Mouse (Mus musculus) embryonic fibroblast, embryonic 13.5 days (primary cell): Measurements from ENCODE around the gene Lrrc51.

ENCODE experiments used
- CTCF ChIP-seq: IDR thresholded peaks from 2 replicates; pipeline ENCODE4 v1.5.1; 2011; ENCODE audit warnings: mild to moderate bottlenecking, control low read depth, low read length, moderate library complexity, borderline replicate concordance; ENCODE audit not compliant: insufficient read depth
- POLR2A ChIP-seq: IDR thresholded peaks from 2 replicates; pipeline ENCODE4 v1.6.1; 2011; ENCODE audit warnings: low read depth, mild to moderate bottlenecking, control low read depth, low read length, moderate library complexity

DNA sequence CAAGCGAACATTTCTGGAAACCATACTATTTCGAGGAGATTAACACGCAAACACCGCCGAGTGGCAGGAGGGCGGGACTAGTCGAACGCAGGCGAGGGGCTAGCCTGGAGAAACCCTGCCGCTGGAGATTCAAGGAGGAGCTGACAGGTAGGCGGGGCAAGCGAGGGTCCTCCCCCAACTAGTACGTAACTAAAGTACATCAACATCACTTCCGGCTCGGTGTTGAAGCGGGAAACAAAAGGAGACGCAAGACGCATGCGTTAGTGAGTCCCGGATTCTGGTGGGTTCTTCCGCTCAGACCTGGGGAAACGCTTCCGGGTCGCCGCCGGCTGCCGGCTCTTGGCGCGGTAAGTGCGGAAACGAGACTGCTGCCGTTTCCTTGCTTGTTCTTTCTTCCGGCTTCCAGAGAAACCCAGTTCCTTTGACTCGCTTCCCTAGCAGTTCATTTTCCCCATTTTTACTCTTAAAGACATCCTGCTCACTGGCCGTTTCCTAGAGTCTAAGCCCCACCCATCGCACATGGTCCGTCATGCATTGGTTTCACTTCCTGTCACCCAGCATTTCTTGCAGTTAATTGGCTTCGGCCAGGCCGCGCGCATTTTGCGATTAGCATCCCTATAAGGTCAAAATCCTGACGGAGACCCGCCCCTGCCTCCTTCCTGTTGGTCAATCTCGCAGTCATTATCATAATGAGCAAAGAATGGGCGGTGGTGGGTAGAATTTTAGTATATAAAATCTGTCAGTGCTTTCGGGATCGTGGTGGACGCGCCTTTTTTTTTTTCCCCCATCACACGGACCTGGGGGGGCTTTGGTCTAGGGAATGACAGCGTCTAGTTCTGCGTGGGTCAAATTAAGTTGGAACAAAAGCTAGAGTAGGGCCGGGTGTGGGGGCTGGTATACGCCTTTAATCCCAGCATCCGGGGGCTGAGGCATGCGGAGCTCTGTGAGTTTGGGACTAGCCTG is 37.3 kb downstream of the Lrrc51 start:
- TF ChIP-seq CTCF (no peak), POLR2A (peak; percentile 92)
